Mouse (Mus musculus): ENCODE data around the gene Tnfsf14.
A peak's percentile ranks its signal among the peaks of the same experiment; 100 is the strongest.

The Tnfsf14 gene

GRCm38 (mm10) chr17:57201841-57202724 lies 8.1 kb upstream of the Tnfsf14 start:
- DNase-seq (ENCODE audit: low spot score) = no peak

GRCm38 (mm10) chr17:57198252-57198651 lies 4.3 kb upstream of the Tnfsf14 start:
- DNase-seq (ENCODE audit: low spot score) = no peak

DNA sequence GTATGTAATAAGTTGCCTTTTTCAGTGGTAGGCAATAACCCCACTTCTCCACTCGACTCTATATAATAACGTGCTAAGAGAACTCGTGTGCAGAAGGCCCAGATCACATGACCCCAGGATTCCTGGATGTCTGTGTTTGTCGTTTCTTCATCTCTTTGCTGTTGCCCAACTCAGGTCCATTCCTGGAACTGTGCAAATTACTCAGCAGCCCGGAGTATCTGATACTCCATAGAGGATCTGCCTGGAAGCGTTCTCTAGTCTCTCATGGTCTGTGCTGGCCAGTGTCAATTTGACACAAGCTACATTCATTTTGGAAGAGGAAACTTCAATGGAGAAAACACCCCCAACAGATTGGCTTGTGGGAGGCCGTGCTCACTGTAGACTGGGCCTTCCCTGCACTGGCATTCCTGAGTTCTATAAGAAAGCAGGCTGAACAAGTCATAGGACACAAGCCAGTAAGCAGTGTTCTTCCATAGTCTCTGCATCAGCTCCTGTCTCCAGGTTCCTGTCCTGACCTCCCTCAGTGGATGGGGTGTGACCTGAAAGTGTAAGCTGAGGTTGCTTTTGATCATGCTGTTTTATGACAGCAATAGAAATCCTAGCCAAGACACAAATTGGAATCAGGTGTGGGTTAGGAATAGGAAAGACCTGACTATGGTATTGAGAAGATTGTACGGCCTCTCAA lies 1.5 kb upstream of the Tnfsf14 start:
- DNase-seq (ENCODE audit: low spot score) = no peak

GRCm38 (mm10) chr17:57194771-57195170 lies 794 bp upstream of the Tnfsf14 start:
- DNase-seq (ENCODE audit: low spot score) = no peak

- DNase-seq (ENCODE audit: low spot score) = no peak
Observed at GRCm38 (mm10) chr17:57188510-57189192, 5.3 kb downstream of the Tnfsf14 start.

- no peak for DNase-seq (ENCODE audit: low spot score)
Observed at GRCm38 (mm10) chr17:57185641-57186040, 8.3 kb downstream of the Tnfsf14 start.

DNA sequence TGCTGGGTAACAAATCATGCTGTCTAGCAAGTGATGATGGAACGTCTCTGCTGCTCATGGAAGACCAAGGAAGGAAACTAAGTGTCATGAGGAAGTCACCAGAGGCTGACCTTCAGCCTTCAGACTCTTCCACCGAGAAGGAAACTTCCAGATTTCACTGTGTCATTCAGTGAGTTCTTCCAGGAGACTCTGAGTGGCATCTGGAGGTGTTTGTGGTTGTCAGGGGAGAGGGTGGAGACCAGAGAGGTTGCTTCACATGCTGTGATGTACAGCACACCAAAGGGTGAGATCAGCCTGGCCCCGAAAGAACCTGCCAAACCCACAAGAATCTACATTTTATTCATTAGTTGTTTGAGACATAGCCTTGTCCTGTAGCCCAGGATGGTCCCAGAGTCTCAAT lies 11.1 kb downstream of the Tnfsf14 start:
- no peak for DNase-seq (ENCODE audit: low spot score)

DNA sequence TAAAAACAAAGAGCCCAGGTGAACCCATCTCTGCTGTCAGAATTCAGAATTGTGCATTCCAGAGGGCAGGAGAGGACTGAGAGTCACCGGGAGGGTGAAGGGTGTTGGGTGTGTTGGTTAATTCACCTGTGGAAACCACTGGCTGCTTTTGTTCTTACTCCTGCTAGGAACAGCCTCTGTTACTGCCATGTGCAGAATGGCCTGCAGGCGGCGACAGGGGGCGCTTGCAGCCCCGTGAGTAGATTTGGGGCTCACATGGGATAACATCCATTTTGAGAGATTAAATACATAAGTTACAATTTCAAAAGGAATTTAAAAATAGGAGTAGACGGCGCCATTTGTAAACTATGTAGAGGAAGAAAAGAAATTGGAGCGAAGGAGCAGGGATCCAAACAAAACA lies 13.6 kb downstream of the Tnfsf14 start:
- no peak for DNase-seq (ENCODE audit: low spot score)

DNA sequence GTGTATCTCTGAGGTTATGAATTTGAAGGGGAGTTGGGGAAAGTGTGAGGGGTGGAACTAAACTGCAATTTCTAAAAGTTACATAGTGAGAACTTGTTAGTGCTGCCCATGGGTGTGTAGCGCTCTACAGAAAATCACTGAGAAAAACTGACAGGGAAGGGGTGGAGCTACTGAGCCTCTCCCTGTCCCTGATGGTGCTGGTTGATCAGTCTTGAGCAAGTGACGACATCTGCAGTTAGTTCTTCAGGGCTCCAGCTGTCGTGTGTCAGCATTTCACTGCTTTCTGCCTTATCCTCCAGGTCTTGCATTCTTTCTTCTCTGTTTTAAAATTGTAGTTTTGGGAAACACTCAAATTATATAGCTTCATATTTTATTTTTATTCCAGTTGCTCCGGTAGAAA lies 20.6 kb downstream of the Tnfsf14 start:
- DNase-seq (ENCODE audit: low spot score) = no peak

DNA sequence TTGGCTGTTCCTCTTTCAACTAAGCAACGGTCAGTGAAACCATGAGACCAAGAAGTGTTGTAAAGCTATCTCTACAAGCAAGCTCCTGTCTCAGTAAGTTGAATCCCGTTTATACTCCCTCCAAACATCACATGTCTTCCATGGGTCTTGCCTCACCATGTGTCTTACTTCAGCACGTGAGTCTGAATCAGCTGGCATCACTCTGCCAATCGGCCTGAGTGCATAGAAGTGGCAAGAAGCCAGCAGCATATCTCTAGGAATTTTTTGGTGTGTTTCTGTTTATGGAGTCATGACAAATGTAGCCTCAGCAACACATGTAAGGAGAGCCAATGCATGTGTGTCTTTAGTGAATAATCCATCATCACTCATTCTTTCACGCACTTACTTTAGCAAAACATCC lies 21.6 kb downstream of the Tnfsf14 start:
- DNase-seq (ENCODE audit: low spot score) = no peak

DNA sequence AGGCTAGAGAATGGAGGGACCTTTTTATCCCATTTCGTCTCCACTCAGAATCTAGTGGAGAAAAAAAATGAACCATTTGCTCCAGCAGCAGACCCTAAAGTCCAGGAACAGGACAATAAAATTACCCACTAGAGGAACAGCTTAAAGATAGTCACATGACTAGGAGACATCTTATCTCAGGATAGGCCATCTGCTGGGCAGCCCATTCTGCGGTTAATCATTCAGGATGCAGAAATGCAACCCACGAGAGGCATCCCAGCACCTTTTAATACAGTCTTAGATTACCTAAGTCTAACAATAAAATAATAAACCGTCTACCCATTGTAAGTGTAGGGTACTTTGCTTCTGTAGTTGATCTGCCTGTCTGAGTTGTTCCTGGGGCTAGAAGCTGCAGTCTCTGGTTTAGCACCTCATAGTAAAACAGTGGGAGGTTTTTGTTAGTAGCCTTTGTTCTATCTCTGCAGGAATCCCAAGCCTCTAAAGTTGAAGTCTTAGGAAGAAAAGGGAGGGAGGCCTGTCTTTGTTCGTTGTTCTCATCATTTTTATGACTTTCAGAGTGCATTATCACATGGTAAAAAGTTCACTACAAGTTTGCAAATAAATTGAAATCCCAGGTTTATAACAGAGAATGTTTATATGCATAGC lies 23.2 kb downstream of the Tnfsf14 start:
- no peak for DNase-seq (ENCODE audit: low spot score)

DNA sequence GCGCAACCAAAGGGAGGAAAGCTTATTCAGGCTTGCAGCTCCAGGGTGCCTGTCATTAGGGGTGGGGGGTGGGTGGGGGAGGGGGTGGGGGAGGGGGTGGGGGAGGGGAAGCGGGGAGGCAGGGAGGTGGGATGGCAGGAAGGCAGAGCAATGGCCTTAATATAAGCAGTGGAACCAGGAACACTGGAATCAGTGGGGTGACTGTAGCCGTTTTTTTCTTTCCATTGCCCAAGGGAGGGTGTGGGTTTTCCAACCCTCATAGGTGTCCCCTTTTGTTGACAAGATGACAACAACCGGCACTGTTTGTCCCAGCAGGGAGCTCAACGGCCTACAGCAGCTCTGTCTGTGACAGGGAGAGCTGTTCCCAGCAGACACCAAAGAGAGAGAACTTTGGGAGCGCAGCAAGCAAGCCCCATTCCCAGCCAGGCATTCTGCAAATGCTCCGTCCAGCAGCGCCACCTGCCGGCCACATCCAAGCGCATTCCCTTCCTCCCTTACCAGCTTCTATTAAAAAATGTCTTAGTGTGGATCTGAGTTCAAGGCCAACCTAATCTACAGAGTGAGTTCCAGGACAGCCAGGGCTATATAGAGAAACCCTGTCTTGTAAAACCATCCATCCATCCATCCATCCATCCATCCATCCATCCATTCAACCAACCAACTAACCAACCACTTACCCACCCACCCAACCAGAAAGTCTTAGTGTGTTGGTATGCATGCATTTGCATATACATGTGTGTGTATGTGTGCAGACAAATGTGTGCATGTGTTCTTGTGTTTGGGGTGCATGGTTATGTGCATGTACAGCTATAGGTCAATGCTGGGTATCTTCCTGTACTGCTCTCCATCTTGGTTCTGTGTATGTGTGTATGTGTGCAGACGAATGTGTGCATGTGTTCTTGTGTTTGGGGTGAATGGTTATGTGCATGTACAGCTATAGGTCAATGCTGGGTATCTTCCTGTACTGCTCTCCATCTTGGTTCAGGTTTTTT lies 26.9 kb downstream of the Tnfsf14 start:
- peak; percentile 88 for DNase-seq (ENCODE audit: low spot score)

GRCm38 (mm10) chr17:57153787-57154186 lies 40.2 kb downstream of the Tnfsf14 start:
- no peak for DNase-seq (ENCODE audit: low spot score)

DNA sequence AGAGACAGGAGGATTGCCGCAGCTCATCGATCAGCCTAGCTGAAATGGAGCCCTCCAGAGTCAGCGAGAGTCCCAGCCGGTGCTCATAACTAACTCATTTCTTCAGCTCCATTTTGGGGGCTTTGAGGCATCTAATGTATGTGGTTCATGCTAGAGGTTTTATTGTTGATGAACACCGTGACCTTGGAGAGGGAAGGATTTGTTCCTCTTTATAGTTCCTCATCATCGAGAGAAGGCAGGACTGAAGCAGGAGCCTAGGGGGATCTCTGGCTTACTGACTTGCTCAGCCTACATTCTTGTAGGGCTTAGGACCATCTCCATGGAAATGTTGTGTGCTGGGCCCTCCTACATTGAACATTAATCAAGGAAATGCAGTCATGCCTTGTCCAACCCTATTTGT lies 41.0 kb downstream of the Tnfsf14 start:
- DNase-seq (ENCODE audit: low spot score) = no peak

GRCm38 (mm10) chr17:57148994-57149803 lies 44.8 kb downstream of the Tnfsf14 start, which contains the start of gene Cd70:
Gene Cd70, minus strand, starts transcription at chr17:57149777.
- peak; percentile 1 for DNase-seq (ENCODE audit: low spot score)

DNA sequence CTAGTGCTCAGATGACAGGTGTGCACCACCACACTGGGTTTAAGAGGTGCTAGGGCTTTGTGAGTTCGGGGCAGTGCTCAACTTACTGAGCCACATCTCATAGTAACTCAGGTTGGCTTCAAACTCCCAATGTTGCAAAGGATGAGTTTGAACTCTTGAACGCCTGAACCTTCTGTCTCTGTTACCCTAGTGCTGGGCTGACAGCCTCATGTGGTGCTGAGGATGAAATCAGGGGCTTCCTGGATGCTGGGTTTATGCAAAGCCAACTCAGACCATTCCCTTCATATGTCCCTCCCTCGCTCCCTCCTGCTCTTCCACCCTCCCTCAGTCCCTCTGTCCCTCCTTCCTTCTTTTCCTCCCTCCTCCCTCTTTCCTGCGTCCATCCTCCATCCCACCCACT lies 45.6 kb downstream of the Tnfsf14 start:
- no peak for DNase-seq (ENCODE audit: low spot score)

DNA sequence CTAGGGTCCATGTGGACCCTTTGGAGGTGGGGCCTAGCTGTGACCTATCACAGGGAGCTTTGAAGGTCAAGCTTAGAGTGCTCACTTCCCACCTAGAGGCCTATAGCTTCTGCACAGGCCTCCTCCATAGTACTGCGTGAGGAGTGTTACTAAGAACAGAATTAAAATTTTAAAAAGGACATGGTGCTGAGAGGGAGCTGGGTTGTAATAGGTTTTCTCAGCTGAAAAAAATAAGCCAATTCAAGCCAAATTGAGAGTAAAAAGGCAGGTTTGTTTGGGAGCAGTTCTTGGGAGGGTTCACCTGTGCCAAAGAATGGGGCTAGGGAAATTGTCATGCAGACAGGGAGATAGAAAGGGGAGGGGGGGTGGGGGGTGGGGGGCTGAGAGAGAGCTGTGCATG lies 48.9 kb downstream of the Tnfsf14 start:
- DNase-seq (ENCODE audit: low spot score) = no peak

DNA sequence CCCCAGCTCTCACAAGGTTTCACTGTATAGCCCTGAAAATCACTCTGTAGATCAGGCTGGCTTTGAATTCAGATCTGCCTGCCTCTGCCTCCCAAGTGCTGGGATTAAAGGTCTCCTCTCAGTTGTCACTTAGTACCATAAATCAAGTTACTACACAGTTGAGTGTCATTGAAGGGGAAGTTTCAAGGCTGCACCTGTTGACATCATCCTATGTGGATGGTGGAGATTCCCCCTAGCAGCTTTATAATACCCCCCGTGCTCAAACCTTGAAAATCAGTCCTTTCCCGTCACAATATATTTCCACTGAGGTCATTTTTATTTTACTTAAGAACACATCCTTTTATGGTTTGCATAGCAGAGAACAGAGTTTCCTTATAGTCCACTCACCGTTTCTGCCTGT lies 50.3 kb downstream of the Tnfsf14 start:
- DNase-seq (ENCODE audit: low spot score) = no peak

DNA sequence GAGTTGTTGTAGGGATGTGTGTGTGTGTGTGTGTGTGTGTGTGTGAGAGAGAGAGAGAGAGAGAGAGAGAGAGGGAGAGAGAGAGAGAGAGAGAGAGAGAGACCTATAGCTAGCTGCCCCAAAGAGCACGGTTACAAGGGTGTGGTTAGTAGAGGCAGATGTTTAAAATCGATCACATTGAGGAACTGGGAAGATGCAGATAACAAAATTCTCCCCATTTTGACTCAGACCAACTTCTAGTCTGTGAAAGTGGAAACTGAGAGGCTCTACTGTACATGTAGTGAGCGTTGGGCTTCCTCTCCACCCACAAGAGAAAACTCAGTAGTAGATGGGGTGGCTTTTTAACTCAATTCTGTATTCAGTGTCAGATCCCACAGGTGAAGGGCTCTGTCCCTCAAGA lies 54.3 kb downstream of the Tnfsf14 start:
- DNase-seq (ENCODE audit: low spot score) = no peak

All from ovary, postnatal 14 days (tissue).